Mouse (Mus musculus): Measurements from ENCODE around the gene Anxa10. TPM values are rescaled to one million over a fixed set of nuclear protein-coding genes. Genes with fewer than 3 reads are reported as not detected.

Gene Anxa10
- polyA plus RNA-seq (2012): not detected in 2 replicates

GRCm38 (mm10) chr8:62123098-62123497 is at the start of gene Anxa10:
TSS of gene Anxa10 (minus strand) at chr8:62123150.

Other genes starting within 250 kb of the Anxa10 start
- 1.1 and 1.3 TPM in 2 replicates for gene Palld, start 220.5 kb downstream of the Anxa10 start, polyA plus RNA-seq (2012)
- 0.05 and 0.11 TPM in 2 replicates for gene Ddx60, start 195.1 kb downstream of the Anxa10 start, polyA plus RNA-seq (2012)